Mouse (Mus musculus) kidney, postnatal 25 days (tissue): ENCODE measurements at regions not wholly inside any gene's neighbourhood (a gene's known extent, or its start where the extent isn't known, plus 50 kb on each side); places are given as distances from the start of the nearest gene placed in this dataset.
"Not testable (repeated sequence)": the region's sequence is repeated elsewhere in the genome, so short reads cannot be mapped to it uniquely, and the experiment has no call there.

Experiments
- DNase-seq, 2 experiments: peaks; one replicate each; pipeline ENCODE4 v3.0.0; 2021; ENCODE audit warnings: mixed read lengths in 2 of 2

DNA sequence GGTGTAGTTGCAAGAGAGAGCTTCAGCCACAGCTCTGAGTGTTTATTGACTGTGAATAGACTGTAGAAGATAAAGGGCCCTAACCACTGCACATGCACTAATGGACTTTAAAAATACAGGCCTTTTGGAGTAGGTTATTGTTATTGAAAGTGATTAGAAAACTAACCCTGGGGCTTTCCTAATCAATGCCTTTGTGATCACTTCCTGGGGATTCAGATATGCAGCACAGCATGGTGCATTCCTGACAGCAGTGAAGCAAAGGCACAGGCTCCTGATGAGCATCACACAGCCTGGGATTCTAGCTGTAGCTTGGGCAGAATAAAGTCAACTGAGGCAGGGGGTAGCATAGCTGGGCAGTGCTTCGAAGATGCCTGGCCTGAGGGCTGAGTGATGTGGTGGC lies 87.3 kb downstream of the Gm11077 start:
- DNase-seq: no peak

DNA sequence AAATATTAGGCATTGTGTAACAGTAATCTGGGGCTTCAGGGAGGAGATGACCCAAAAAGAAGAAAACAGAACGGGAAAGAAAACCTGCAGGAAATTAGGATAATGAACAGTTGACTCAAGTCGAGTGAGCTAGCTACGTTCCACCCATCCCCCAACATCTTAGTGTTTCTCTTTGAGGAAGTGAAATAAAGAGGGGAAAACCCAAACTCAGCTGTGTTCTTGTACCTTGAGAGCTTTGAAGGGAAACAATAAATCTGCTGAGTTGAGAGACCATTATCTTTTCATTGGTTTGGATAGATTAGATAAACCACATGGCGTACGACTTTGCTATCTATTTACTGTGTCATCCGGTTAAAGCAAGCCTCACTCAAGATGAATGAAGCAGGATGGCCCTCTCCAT lies 87.7 kb downstream of the Gm11077 start:
- DNase-seq: no peak

DNA sequence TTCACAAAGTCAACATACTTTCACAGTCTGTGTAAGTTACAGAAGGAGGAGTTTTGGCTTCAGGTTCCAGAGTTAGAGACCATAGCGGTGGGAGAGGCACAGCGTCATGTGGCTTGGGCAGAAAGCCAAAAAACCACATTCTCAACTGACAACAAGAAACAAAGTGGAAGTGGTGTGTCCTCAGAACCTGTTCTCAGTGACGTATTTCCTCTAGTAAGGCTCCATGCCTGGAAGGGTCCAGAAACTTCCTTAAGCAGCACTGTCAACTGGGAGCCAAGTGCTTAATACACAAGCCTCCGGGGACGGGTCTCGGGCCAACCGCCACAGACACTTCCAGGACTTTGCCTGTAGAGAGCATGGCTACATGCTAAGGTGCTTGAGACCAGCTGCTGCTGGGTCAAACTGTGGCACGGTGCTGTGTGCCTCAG lies 90.4 kb downstream of the Gm11077 start:
- DNase-seq: no peak

DNA sequence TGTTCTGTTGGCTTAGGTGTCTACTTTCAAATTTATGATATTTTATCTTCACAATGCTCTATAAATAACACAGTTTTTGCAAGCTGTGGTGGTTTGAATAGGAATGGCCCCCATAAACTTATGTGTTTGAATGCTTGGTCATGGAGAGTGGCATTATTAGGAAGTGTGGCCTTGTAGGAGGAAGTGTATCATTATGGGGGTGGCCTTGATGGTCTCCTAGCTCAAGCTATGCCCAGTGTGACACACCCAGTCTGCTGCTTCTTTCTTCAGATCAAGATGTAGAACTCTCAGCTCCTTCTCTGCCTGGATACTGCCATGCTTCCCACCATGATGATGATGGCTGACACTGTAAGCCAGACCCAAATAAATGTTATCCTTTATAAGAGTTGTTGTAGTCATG lies 97.4 kb downstream of the Gm11077 start:
- no peak for DNase-seq

DNA sequence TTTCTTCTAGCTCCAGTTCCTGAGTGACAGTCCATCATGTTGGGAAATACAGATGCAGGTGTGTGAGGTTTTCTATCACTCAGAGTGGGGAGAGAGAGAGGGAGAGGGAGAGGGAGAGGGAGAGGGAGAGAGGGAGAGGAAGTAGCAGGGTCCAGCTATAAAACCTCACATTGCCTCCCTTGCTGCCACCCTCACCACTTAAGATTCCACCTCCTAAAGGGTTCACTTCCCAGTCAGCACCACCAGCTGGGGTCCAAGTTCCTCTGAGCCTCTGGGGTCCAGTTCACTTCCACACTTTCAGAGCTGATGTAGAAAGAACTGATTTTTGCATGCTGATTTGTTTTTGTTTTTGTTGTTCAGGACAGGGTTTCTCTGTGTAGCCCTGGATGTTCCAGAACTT lies 98.6 kb downstream of the Gm11077 start:
- no peak for DNase-seq

DNA sequence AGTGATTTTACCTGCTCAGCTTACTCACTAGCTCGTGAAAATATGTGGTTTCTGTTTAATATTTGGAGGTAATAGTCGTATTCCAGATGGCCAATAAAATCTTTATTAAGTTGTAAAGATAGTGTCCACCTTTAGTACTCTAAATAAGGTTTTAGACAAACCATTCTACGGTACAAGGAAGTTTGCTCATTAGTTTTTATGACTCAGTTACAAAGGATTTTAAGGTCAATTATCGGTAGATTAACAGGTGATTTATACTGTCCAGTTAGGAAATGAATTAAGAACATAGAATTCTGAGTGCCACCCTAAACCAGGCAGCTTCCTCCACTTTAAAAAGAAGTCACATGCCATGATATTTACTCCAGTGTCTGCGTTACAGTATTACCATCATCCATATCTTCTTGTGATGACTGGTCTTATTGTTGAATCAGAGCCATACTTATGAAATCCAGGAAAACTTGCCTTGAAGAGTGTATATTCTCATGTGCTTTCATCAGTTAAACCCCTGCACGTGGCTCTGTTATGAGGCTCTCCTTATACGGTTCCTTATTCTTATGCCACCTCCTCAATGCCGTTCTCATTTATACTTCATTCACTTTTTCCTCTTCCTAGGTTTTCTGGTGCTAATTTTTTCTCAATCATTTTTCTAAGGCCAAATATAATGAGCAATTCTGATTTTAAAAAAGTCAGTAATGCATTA lies 114.4 kb downstream of the Gm11077 start:
- DNase-seq: no peak

DNA sequence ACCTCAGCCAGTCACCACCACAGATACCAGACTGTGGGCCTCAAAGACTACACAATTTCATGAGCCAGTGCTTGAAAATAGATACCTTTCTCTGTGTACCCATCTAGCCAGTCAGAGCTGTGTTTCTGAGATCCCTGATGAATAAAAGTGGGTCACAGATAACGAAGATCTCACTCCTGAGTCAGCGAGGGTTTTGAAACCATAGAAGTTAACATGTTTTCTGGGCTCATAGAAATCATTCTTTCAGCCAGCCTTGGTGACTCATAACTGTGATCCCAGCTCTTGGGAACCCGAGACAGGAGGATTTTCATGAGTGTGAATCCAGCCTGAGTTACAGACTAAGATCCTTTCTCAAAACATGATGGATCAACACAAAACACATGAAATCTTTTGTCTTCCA lies 118.1 kb downstream of the Gm11077 start:
- no peak for DNase-seq

DNA sequence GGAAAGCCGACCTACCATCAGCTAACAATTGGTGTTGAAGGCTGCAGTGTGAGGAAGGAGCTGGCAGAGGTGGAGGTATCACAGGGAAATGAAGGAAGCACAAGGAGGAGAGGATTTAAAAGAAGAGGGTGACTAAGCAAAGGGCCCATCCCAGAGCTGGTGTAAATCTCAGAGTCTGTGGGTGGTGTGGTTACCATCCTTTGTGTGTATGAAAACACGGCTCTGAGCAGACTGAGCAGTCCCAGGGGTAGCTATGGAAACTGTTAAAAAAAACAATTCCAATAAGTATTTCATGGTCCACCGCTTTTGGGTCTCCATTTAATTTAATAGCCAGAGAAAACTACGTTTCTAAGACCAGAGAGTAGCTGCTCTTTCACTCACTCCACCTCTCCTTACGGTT lies 123.3 kb downstream of the Gm11077 start:
- no peak for DNase-seq

DNA sequence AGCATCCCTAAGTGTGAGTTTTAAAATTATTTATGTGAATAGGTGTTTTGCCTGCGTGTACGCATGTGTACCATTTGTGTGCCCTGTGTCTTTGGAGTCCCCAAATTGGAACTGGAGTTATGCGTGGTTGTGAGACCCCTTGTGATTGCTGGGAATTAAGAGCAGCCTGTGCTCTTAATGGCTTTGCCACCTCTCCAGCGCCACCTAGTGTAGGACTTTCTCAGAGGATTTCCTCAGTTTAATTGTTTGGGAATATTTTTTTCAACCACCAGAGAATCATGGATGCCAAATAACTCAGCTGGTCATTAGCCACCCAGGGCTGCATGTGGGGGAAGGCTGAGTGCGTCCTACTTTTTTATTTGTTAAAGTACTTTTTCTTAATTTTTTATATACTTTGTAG lies 124.4 kb downstream of the Gm11077 start:
- DNase-seq: peak; percentile 39 to 85

DNA sequence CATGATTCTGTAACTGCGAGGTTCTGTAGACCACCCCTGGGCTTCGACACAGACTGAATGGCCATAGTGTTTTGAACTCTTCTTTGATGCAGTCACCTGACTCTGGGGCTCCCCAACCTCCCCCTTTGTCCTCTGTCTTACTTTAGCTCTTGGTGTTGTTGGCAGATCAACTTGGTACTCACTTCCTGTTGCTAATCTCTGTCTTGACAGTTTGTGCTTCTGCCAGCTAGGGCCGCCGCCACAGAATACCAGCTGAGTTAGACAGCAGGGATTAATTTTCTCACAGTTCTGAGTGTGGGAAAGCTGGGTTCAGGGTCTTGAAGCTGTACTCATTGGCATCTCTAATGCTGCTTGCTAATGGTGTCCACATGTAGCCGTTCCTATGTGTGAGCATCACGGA lies 125.6 kb downstream of the Gm11077 start:
- DNase-seq: peak in 1 of 2 experiments; percentile 31

DNA sequence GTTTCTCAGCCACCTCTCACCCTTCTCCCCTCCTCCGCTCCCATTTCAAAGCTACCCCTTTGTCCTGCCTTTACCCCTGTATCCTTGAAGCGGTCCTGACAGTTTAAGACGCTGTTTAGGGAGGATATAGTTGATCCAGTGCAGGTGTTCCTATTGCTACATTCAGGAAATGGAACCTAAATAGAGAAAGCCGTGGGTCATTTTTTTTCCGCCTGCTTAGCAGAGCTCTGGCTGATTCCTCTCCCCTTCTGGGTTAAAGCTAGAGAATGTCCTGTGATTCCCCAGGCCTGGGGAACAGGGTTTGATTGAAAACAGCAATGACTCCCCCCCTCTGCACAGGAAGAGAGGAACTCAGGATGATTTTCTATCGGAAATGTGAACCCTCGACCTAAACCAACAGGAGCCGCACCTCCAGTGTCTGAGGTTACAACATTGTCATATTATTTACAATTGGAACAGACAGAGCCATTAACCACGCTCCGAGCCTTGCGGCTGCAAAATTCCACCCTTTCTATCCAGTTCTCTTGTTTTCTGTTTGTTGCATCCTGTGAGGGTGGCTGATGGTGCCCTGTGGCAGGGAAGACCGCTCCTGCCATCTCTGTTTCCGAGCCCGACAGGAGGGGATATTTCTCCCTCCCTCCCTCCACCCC lies 127.5 kb downstream of the Gm11077 start:
- no peak for DNase-seq

DNA sequence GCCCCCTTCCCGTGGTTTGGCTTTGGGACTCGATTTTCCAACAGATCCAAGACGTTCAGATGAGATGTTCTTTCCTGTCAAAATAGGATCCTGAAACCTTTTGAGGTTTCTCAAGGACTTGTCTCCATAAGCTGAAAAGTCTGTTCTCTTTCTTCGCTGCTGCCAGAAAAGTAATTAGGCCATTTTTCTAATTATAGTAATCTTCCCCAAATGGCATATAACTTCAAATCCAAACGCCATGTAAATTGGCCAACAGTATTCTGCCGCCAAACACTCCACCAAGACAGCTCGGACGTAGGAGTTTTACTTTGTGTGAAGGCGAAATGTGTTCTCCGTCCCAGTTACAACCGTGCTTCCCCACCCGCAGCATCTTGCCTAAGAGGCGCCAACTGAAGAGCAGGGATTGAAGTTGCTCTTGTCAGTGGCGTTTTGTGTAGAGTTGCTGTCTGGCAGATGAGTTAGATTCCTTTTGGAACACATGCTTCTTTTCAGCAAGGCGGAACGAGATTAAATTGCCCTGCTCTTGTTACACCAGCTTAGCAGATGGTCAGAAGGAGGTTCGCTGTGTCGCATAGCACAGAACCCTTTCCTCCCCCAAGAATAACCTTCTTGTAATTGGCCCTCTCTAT lies 128.1 kb downstream of the Gm11077 start:
- no peak for DNase-seq

DNA sequence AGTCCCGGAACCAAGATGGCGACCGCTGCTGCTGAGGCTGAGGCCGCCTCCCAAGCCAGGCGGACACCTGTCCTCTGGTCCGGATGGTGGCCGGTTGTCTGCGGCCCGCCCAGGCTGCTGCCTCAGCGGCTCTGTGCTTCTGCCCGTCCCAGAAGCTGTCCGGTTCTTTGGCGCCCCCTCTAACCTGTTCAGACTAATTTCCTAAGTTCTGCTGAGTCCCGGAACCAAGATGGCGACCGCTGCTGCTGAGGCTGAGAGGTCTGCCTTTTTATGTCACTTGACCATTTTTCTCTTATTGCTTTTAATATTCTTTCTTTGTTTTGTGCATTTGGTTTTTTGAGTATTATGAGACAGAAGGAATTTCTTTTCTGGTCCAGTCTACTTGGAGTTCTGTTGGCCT lies 140.4 kb downstream of the Gm11077 start:
- not testable (repeated sequence) for DNase-seq

DNA sequence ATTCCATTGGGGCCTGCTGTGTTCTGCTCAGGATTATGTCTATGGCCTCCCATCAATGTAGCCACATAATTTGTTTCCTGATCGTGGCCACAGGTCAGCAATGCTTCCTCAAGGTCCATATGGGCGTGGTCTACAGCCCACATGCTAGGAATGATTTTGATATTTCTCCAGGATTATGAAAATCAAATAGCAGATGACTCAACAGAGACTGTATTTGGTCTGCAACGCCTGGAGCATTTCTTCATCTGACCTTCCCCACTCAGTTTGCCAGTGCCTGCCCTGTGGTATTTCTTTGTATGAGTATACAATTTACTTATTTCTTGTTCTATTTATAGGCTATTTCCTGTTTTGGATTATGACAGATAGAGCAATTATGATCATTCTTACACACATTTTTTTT lies 145.7 kb downstream of the Gm11077 start:
- no peak for DNase-seq

DNA sequence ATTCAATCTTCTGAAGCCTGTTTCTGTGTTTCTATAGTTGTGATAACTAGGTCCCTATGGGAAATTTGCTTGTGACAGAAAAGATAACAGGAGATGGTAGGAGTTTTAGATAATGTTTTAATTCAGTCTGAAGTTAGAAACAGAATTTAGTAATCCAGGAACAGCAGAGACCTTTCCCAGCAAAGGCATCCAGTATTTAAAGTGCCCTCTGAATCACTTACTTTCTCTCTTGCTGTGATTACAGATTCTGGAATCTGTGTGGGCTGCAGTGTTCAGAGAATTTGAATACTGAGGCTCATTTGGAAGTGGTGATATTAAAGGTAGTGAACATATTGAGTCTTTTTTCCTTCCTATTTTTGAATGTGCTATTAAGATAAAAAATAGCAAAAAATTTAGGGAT lies 154.6 kb downstream of the Gm11077 start:
- no peak for DNase-seq

DNA sequence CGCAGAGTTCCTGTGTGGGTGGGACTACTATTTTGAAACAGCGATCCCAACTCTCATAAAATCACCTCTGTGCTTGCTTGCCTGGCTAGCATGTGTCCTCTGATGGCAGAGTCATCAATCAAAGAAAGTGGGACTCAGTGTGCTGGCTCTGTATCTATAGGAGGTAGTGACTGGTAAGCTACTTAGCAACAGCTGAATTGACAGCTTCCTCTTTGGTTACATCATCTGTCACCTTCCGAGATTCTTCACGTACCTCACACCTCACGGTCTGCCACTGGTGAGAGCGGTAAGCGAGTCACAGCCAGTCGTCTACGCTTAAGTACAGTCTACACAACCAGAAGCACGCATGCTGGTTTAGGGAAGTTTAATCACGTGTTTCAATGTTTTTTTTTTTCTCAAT lies 159.5 kb downstream of the Gm11077 start:
- DNase-seq: no peak

DNA sequence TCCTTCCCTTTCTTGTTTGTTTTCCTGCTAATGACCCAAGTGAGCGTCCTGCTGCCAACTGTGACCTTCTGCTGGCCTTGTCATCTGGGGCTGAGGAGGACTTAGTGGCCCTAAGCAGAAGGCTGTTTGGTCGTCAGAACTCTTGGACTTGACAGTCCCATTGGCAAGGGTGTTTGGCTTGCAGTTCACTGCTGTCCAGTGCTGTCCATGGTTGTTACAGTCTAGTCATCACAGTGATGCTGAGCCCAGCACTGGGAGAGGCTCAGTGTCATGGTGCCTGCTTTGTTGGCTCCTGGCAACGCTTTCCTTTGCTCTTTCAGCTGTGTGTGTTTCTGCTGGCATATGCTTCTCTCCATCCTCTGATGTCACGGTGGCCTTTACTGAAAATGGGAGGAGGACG lies 161.0 kb downstream of the Gm11077 start:
- no peak for DNase-seq

DNA sequence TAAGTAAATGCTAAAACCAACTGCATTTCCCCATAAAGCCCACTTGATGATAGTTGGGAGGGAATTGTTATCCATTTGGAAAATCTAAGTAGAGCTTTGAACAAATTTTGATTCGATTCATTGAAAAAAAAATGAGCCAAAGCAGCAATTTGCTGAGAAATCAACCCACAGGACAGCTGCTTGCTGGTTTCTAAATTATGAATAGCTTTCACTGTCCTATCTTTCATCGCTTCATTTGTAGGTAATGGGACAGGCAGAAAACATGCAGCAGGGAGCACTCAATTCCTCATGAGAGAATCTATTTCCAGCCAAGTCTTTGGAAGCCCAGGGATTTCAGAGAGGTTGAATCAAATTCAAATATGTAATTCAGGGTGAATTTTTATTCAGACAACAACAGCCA lies 161.5 kb downstream of the Gm11077 start:
- DNase-seq: no peak

DNA sequence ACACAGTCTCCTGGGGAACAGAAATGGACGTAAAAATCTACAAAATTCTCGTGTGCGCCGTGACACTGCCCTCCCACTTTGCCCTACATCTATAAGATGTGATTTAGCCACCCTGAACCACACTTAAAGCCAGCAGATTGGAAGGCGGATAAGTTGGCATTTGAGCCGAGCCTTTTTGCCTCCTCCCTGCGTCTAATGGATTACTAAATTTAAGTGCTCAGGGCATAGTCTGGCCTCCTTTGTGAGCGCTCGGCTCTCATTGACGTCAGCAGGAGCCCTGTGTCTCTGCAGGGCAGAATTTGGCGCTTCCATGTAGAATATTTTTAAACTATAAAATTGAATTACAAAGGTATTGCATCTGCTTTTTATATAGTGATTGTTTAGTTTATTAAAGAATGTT lies 165.4 kb downstream of the Gm11077 start:
- peak; percentile 41 to 69 for DNase-seq

DNA sequence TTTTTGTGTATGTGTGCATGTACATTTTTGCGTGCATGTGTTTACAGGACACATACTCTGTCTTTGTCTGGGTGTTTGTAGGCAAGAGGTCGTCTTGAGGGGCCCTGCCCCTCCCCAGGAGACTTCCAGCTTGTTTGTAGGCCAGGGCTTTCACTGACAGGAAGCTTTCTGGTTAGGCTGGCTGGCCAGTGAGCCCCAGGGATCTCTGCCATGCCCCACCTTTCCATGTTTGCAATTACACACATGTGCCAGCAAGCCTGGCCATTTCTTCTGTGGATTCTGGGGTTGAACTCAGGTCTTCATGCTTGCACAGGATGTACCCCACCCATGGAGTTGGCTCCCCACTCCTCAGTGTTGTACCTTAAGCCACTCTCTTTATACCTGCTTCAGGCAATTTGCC lies 166.4 kb downstream of the Gm11077 start:
- DNase-seq: no peak

DNA sequence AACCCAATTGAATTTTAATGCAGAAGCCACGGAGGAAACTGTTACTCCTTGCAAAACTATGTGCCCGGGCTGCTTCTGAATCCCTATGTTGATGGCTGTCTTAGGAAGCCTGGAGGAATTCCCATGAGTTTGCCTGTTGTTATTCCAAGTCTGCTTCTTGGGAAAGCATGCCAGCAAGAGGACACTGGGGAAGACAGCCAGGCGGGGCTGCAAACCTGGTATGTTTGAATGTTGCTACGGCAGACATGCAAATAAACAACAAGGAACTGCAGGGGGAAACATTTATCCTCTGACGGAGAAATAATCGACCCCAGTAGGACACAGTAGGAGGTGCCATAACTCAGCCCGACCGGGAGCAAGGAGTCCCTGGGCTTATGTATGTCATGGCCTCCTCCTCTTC lies 168.0 kb downstream of the Gm11077 start:
- no peak for DNase-seq

DNA sequence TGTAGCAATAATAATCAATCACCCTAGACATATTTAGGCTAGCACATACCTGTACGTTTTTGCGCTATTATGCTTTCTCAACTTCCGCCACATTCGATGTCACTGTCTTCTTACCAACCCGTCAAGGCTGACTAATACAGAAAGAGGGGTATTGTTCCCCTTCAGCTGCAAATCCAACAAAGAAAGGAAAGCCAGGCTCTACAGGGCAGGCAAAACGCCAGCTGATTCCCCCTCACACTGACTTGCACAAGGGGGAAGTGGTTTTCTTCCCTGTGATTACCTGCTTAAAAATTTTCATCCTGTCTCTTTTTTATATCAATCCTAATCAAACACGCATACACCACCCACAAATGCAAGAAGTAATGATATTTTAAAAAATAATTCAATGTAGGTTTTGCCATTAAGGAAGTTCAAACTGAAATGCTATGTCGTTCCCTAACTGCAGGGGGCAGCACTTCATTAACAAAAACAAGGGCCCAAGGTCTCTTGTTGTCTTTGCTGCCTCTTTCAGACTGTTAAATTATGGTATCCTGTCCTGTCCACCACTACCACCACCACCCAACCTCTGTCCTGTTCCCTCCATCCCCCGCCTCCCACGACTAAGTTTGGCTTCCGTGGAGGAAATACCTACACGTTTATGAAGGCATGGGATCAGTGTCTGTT lies 195.4 kb downstream of the Gm11077 start:
- peak in 1 of 2 experiments; percentile 51 for DNase-seq

DNA sequence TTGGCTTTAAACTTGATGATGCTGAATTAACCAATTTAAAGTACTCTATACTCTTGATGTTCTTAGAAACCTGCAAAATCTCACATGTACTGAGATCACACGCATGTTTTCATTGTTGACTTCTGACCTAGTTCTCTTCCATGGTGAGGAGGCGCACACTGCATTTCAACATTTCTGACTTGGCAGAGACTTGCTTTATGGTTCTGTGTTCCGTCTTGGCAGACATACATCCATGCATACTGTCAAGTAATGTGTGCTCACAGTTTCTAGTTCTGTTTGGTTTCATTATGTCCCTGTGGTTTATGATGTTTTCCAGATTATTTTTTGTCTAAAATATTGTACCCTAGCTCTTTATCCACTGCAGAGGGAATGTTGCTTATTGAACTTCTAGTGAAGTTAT lies 198.5 kb downstream of the Gm11077 start:
- no peak for DNase-seq

DNA sequence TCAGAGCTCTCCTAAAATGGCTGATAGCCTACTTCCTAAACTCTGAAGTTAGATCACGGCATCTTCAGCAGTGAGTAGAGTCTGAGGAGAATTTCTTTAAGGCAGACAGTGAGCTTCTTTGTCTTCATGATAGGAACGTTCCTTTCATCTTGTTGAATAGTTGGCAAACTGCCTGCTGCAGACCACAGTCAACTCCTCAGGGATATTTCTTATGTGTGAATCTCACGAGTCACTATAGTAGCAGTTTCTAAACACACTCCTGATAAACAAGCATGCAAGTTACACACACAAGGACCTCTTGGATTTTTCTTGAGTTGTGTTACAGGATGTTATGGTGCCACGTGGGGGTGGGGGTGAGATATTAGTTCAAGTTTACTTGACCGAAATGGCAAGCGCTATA lies 205.2 kb downstream of the Gm11077 start:
- DNase-seq: no peak
